Comparison of ENCODE assay signal across 22 mouse cellular contexts in the genomic region with DNA sequence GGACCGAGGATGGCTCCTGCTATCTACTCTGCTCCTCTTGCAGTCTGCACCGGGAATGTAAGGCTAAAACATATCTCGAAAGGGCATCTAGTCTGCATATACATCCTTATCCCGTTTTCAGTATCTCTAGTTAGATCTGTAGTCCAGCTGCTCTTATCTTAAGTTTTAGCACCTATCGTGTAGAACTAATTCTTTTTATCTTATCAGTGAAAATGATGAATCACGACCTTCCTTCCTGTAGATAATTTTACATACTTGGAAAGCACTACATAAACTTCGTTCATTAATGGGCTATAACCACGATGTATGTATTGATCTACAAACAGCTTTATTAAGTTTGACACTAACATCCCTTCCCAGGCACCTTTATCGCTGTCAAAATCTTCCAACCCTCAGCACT.
"Had no signal": no experiment of that assay in that cellular context is flagged by ENCODE, and none has a peak within 500 bp of the region (broad histone marks: within the 10 kb centered on the region; RNA-seq: fewer than 3 reads in every experiment).

No protein-coding gene starts in this region.

- H3K4me2 ChIP-seq: heart, embryonic 11.5 days; heart, embryonic 13.5 days; heart, embryonic 15.5 days; hindbrain, embryonic 13.5 days; hindbrain, embryonic 15.5 days; limb, embryonic 12.5 days; liver, embryonic 11.5 days; liver, embryonic 13.5 days; liver, embryonic 15.5 days had no signal

- DNase-seq: gastrocnemius, adult 2 months; gastrocnemius, postnatal 14 days; gastrocnemius, postnatal 36 days; heart, adult 18-20 months; heart, postnatal 14 days; heart, postnatal 36 days; layer of hippocampus, adult 9-11 months; layer of hippocampus, postnatal 36 days; liver; liver, embryonic 13.5 days; liver, postnatal 0 days had no signal

- H3K27ac ChIP-seq: gastrocnemius, adult 2 months; heart, embryonic 13.5 days; heart, embryonic 15.5 days; hindbrain, embryonic 13.5 days; hindbrain, embryonic 15.5 days; hindbrain, postnatal 0 days; kidney, postnatal 0 days; limb, embryonic 12.5 days; liver, embryonic 13.5 days; liver, embryonic 15.5 days had no signal

- H3K9me3 ChIP-seq: heart, embryonic 13.5 days; heart, embryonic 15.5 days; hindbrain, embryonic 13.5 days; hindbrain, embryonic 15.5 days; limb, embryonic 12.5 days; liver, embryonic 13.5 days; liver, embryonic 15.5 days had no signal

- ATAC-seq: hindbrain, postnatal 0 days; intestine, embryonic 16.5 days; liver, postnatal 0 days had no signal

- H3K36me3 ChIP-seq: heart, embryonic 13.5 days; heart, embryonic 15.5 days; hindbrain, embryonic 13.5 days; hindbrain, embryonic 15.5 days; limb, embryonic 12.5 days; liver, embryonic 13.5 days; liver, embryonic 15.5 days had no signal

- H3K27me3 ChIP-seq: heart, embryonic 13.5 days; hindbrain, embryonic 13.5 days; hindbrain, embryonic 15.5 days; limb, embryonic 12.5 days; liver, embryonic 13.5 days; liver, embryonic 15.5 days had no signal

- H3K4me3 ChIP-seq: gastrocnemius, adult 2 months; heart, embryonic 13.5 days; heart, embryonic 15.5 days; hindbrain, embryonic 13.5 days; hindbrain, embryonic 15.5 days; limb, embryonic 12.5 days; liver, embryonic 13.5 days; liver, embryonic 15.5 days had no signal

- H3K9ac ChIP-seq: heart, embryonic 13.5 days; heart, embryonic 15.5 days; hindbrain, embryonic 13.5 days; hindbrain, embryonic 15.5 days; limb, embryonic 12.5 days; liver, embryonic 13.5 days; liver, embryonic 15.5 days; liver, postnatal 0 days had no signal
